Mouse (Mus musculus) kidney, postnatal 14 days (tissue): ENCODE results near the gene Fam89a.

Experiments
- DNase-seq: peaks from one replicate; pipeline ENCODE4 v3.0.0; 2022; ENCODE audit warnings: mixed read lengths

Fam89a gene

DNA sequence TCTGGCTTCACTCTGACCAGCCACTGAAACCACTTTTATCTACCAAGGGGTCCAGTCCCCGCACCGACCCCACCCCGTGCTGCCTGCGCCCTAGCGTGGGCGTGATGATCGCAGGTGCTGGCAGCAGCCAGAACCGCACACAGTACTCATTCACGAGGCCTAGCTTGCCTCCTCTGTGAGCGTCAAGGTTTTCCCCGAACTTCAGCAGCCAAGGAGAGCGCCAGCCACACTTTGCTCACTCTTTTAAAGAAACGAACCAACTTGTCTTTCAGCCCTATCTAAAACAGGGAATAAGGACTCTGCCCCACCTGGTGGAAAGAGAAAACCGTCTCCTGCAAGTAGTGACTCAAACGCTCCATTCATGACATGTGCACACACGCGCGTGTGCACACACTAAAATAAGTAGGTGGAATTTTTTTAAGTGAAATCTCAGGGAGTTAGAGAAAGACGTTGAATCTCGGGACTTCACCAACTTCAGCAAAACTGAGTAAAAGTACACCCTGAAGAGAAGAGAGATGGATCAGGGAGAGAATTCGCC, 762 bp upstream of the Fam89a start:
- DNase-seq: no peak

- DNase-seq: peak; percentile 27
Observed at GRCm38 (mm10) chr8:124751191-124751590, 441 bp downstream of the Fam89a start.

GRCm38 (mm10) chr8:124746661-124747060, 5.0 kb downstream of the Fam89a start:
- DNase-seq: no peak

- peak; percentile 43 for DNase-seq
Observed at GRCm38 (mm10) chr8:124739268-124739667, 12.4 kb downstream of the Fam89a start.

DNA sequence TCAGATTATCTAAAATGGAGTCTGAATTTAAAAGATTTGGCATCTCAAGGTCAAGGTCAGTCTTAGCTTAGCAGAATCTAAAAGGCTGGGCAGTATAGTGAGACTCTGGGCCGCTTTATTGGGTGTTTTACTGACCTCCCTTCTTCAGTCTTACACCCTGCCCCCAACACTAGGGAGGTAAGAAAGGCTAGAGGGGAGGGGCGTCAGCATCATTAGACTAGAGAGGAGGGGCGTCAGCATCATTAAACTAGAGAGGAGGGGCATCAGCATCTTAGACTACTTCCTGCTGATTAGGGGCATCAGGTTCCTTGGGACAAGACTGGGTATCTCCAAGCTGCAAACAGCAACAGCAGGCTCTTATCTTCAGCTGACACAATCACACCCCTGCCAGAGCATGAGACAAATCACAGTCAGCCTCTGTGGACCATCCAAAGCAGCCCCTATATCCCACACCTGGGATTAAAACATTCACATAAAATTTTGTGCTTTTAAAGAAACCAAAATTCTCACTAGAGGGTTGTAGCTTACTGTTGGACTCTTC, 16.2 kb downstream of the Fam89a start:
- no peak for DNase-seq

DNA sequence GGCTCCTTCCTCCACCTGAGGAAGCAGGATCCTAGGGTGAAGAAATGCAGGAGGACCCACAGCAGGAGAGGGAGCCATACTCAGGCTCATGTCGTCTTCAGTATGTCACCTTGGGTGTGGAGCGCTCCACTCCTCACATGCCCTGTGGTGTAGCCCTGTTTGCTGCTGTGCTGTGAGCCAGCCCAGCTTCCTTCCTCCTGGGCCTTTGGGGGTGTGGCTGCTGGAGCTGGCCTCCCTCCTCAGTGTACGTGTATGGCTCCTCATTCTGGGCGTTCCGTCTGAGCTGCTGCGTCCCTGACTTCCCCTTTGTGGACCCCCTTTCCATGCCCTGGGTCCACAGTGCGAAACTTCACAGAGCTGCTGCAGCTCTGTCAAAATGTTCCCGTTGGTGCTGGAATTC, 18.8 kb downstream of the Fam89a start:
- no peak for DNase-seq

DNA sequence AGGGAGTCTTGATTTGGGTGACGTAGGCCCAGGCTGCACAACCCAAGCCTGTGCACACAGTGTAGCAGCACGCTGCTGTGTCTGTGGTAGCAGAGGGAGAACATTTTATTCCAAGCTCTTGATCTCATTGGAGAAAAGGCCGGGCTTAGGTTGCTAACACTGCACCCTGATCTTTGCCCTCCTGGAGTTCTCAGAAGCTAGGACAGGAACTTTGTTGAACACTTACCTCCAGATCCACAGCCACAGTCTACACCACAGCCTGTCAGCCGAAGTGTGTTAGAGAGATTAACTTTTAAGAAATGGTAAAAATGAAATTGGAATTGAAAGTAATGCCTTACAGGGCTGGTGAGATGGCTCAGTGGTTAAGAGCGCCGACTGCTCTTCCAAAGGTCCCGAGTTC, 27.3 kb downstream of the Fam89a start:
- DNase-seq: no peak

- peak; percentile 98 for DNase-seq
Observed at GRCm38 (mm10) chr8:124721862-124722515, 29.6 kb downstream of the Fam89a start, which contains the start of the genes Ttc13 and Arv1. TSS of gene Ttc13 (minus strand) at chr8:124721983. TSS of gene Arv1 (plus strand) at chr8:124722139.

GRCm38 (mm10) chr8:124720938-124721861, 30.4 kb downstream of the Fam89a start:
- no peak for DNase-seq

- no peak for DNase-seq
Observed at GRCm38 (mm10) chr8:124720133-124720532, 31.5 kb downstream of the Fam89a start.

- no peak for DNase-seq
Observed at GRCm38 (mm10) chr8:124715736-124716135, 35.9 kb downstream of the Fam89a start.

DNA sequence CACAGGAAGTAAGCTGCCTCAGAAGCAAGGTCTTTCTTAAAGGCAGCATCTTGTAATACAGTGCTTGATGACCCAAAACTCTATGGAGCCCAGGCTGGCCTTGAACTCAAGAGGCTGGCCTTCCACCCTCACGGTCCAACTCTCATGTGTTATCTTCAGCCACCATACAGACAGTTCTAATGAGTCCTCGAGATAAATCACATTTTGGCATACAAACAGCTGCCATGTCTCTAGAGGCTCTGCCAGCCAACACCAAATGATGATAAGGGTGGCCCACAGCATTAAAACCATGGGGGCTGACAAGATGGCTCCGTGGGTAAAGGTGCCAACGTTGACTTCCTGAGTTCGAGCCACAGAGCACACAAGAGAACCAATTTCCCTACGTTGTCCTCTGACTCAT, 38.4 kb downstream of the Fam89a start:
- DNase-seq: no peak

GRCm38 (mm10) chr8:124705823-124706222, 45.8 kb downstream of the Fam89a start:
- DNase-seq: no peak

GRCm38 (mm10) chr8:124704376-124704775, 47.3 kb downstream of the Fam89a start:
- no peak for DNase-seq

DNA sequence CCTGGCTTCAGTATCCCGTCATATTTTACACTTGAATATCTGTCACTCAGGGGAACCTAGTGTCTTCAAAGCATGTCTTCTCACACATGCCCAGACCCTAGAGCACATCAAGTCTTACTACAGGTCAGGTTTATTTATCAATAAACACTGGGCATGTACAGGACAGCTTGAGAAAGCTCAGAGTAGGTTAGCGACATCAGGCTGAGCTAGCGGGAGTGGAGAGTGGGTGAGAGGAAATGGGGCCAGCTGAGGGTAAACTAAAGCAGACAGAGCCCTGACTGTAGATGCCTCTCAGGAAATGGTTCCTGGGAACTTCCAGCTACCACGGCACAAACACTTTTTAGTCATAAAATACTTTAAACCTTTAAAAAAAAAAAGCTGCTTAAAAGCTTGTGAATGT, 48.1 kb downstream of the Fam89a start:
- no peak for DNase-seq

DNA sequence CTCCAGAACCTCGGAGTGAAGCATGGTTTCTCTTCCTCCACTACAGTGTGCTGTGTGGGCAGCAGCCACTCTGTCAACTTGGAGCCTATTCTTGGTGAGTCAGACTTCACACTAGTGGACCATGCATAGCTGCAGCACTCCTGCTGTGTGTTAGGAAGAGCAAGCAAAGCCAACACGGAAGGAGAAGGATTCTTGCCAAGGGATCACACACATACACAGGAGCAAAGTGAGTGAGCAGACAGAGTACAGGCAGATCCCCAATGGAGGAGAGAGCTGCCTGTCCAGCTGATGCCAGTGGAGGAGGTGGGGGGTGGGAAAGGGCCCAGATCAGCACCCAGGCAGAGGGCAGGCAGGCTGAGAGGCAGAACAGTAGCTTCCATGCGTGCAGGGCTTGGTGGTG, 49.4 kb downstream of the Fam89a start:
- no peak for DNase-seq

DNA sequence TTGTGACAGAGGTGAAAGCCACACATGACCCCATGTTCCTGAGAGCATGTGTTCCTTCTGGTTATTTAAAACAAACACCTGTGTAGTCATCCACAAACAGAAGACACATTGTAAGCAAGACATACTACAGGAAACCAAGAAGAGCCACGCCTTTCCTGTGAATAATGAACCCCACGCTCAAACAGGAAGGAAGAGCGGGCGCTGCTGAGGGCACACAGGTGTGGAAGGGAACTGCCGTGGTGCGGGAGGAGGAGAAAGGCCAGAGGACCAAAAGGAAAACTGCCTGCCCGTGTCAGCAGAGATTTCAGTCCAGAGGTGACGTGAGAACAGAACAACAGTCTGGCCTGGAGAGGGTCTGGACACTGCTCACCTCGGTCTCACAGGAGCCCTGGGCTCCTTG, 50.6 kb downstream of the Fam89a start:
- DNase-seq: no peak

GRCm38 (mm10) chr8:124700271-124700670, 51.4 kb downstream of the Fam89a start:
- DNase-seq: no peak

DNA sequence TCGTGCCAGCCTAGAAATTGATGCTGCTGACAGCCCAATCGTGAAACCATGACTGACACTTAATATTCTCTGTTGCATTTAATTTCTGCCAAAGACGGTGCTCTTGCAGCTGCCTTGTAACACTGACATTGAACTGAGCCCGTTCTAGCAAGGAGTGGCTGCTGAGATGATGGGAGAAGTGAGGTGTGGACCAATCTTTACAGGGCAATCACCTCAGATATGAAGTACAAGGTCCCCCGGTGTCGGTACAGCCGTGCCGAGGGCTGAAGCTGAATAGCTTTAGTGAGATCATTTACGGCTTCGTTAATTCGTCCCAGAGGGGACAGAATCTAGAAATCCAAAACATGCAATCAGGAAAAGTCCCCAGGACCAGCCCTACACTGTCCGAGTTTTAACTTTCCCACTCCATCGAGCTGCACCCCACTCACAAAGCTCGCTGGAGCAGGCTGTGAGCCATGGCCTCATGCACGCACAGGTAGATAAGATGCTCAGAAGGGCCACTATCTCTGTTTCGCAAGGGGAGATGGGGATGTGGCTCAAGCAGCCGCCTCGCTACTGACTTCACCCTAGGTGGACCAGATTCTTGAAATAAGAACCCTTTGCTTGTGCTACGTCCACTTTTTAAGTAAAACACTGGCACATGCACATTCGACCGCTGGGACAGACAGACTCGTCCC, 56.1 kb downstream of the Fam89a start:
- no peak for DNase-seq

DNA sequence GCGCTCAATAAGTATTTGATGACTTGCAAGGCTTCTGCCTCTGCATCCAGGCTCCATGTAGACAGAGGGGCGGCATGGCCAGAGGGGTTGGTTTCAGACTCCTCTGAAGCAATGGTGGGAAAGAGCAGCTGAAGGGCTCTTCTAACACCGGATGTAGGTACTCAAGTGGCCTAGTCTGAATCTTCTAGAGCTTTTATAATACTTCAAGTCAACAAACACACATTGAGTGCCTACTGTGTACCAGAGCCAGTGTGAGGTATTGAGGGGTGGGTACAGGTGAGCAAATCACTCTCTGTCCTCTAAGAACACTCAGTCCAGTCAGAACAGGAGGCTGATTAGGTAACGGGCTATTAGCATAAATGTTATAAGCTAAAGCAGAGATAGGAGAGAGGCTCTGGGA, 59.9 kb downstream of the Fam89a start:
- no peak for DNase-seq
